Mouse (Mus musculus): ENCODE measurements around the gene Spin1. TPM values are rescaled to one million over a fixed set of nuclear protein-coding genes. Genes with fewer than 3 reads are reported as not detected.
"Not testable (repeated sequence)": the region's sequence is repeated elsewhere in the genome, so short reads cannot be mapped to it uniquely, and the experiment has no call there.

The Spin1 gene
- polyA plus RNA-seq, 1 experiment from 2014 or later, result 97.3 TPM

- no peak overlapping the region for H3K4me2 ChIP-seq (ENCODE audit: low read length)
- peaks cover 10% of the 10 kb centered on the region for H3K4me1 ChIP-seq (replicated peaks; ENCODE audit: control insufficient read depth, insufficient read depth, low read length)
- no peak overlapping the region for H3K4me3 ChIP-seq (ENCODE audit: low read depth, low read length)
- H3K27ac ChIP-seq (ENCODE audit: low read depth), result no peak overlapping the region
- H3K9me3 ChIP-seq (ENCODE audit: control insufficient read depth, low read length), result no peaks in the 10 kb centered on the region
- DNase-seq (ENCODE audit: low spot score), result no peak
- no peaks in the 10 kb centered on the region for H3K27me3 ChIP-seq (replicated peaks; ENCODE audit: control insufficient read depth, insufficient read depth, low read length)
- H3K36me3 ChIP-seq (ENCODE audit: control insufficient read depth, insufficient read depth, low read length), result no peaks in the 10 kb centered on the region
- no peak for ATAC-seq (replicated peaks; ENCODE audit: low FRiP score, low TSS enrichment, low read depth)
- H3K9ac ChIP-seq (ENCODE audit: low read length), result no peak overlapping the region
- WGBS, result 81% methylated on average over 16 of the region's 16 CpGs
These were observed 27.5 kb upstream of the Spin1 start for GRCm38 (mm10) chr13:51072917-51073843.

GRCm38 (mm10) chr13:51074081-51074680 lies 26.5 kb upstream of the Spin1 start:
- no peak overlapping the region for H3K4me2 ChIP-seq (ENCODE audit: low read length)
- ATAC-seq (replicated peaks; ENCODE audit: low FRiP score, low TSS enrichment, low read depth), result no peak
- H3K27me3 ChIP-seq (replicated peaks; ENCODE audit: control insufficient read depth, insufficient read depth, low read length), result no peaks in the 10 kb centered on the region
- H3K36me3 ChIP-seq (ENCODE audit: control insufficient read depth, insufficient read depth, low read length), result no peaks in the 10 kb centered on the region
- peaks cover 10% of the 10 kb centered on the region for H3K4me1 ChIP-seq (replicated peaks; ENCODE audit: control insufficient read depth, insufficient read depth, low read length)
- 73% methylated on average over 6 of the region's 6 CpGs for WGBS
- no peak for DNase-seq (ENCODE audit: low spot score)
- no peak overlapping the region for H3K9ac ChIP-seq (ENCODE audit: low read length)
- no peak overlapping the region for H3K4me3 ChIP-seq (ENCODE audit: low read depth, low read length)
- no peak overlapping the region for H3K27ac ChIP-seq (ENCODE audit: low read depth)
- no peaks in the 10 kb centered on the region for H3K9me3 ChIP-seq (ENCODE audit: control insufficient read depth, low read length)

- not testable (repeated sequence) for H3K9me3 ChIP-seq (ENCODE audit: control insufficient read depth, low read length); H3K9ac ChIP-seq (ENCODE audit: low read length); H3K4me3 ChIP-seq (ENCODE audit: low read depth, low read length); H3K4me1 ChIP-seq (replicated peaks; ENCODE audit: control insufficient read depth, insufficient read depth, low read length); DNase-seq (ENCODE audit: low spot score); H3K27me3 ChIP-seq (replicated peaks; ENCODE audit: control insufficient read depth, insufficient read depth, low read length); ATAC-seq (replicated peaks; ENCODE audit: low FRiP score, low TSS enrichment, low read depth); H3K4me2 ChIP-seq (ENCODE audit: low read length); H3K36me3 ChIP-seq (ENCODE audit: control insufficient read depth, insufficient read depth, low read length); H3K27ac ChIP-seq (ENCODE audit: low read depth)
- WGBS, result 89% methylated on average over 14 of the region's 14 CpGs
These were observed 24.5 kb upstream of the Spin1 start for GRCm38 (mm10) chr13:51076191-51076590.

DNA sequence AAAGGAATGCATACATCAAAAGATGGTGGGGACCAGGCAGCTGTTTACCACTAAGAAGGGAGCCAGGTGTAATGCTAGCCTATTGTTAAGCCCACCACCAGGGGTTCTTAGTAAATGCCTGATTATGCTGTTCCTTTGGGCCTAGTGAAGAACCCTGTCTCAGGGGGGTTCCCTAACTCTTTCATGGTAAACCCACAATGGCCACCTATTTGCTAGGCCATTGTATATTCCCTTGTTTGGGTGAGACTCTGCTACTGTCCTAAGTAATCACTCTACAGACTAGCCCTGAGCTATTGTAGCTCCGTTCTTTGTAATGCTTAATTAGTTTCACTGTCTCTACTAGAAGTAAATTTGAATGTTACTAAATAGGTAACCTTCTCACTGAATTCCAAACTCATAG lies 22.1 kb upstream of the Spin1 start:
- H3K4me3 ChIP-seq (ENCODE audit: low read depth, low read length); H3K36me3 ChIP-seq (ENCODE audit: control insufficient read depth, insufficient read depth, low read length); H3K27me3 ChIP-seq (replicated peaks; ENCODE audit: control insufficient read depth, insufficient read depth, low read length); ATAC-seq (replicated peaks; ENCODE audit: low FRiP score, low TSS enrichment, low read depth); H3K27ac ChIP-seq (ENCODE audit: low read depth); DNase-seq (ENCODE audit: low spot score); H3K9ac ChIP-seq (ENCODE audit: low read length); H3K4me1 ChIP-seq (replicated peaks; ENCODE audit: control insufficient read depth, insufficient read depth, low read length); H3K4me2 ChIP-seq (ENCODE audit: low read length); H3K9me3 ChIP-seq (ENCODE audit: control insufficient read depth, low read length): not testable (repeated sequence)
- 79% methylated on average over 1 of the region's 1 CpGs for WGBS

DNA sequence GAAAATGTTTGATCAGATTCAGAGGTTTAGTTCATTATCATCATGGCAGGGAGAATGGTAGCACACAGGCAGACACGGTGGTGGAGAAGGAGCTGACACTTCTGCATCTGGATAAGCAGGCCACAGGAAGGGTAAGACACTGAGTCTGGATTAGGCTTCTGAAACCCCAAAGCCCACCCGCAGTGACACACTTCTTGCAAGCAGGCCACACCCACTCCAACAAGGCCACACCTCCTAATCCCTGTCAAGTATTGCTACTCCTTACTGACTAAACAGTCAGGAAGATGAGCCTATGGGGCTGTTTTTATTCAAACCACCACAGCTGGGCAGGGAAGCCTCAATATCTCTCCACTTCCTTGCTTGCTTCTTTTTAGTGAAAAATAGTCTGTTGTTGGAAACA lies 19.9 kb upstream of the Spin1 start:
- WGBS, result 84% methylated on average over 2 of the region's 2 CpGs
- Histone ChIP-seq H3K9me3 (ENCODE audit: control insufficient read depth, low read length) (no peaks in the 10 kb centered on the region), H3K4me2 (ENCODE audit: low read length) (no peak overlapping the region), H3K9ac (ENCODE audit: low read length) (no peak overlapping the region), H3K4me3 (ENCODE audit: low read depth, low read length) (no peak overlapping the region), H3K27me3 (replicated peaks; ENCODE audit: control insufficient read depth, insufficient read depth, low read length) (no peaks in the 10 kb centered on the region), H3K27ac (ENCODE audit: low read depth) (no peak overlapping the region), H3K4me1 (replicated peaks; ENCODE audit: control insufficient read depth, insufficient read depth, low read length) (no peaks in the 10 kb centered on the region), H3K36me3 (ENCODE audit: control insufficient read depth, insufficient read depth, low read length) (no peaks in the 10 kb centered on the region)
- ATAC-seq (replicated peaks; ENCODE audit: low FRiP score, low TSS enrichment, low read depth) (no peak), DNase-seq (ENCODE audit: low spot score) (no peak)

DNA sequence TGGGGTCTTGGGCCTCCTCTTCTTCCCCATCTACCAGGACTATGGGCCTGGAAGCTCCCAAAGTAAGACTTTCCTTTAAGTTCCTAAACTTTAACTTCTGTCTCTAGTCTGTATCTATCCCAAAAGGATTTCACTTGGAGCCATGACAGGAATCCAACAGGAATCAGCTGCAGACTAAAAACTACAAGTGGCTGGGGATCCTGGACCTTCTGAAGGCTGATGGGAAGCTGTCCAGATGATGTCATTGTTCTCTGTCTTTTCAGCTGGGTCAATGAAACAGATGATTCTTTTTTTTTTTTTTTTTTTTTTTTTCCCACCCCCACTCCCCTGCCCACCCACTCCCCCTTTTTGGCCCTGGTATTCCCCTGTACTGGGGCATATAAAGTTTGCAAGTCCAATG lies 16.4 kb upstream of the Spin1 start:
- no peak for ATAC-seq (replicated peaks; ENCODE audit: low FRiP score, low TSS enrichment, low read depth)
- Histone ChIP-seq H3K4me2 (ENCODE audit: low read length) (no peak overlapping the region), H3K27ac (ENCODE audit: low read depth) (no peak overlapping the region), H3K9me3 (ENCODE audit: control insufficient read depth, low read length) (no peaks in the 10 kb centered on the region), H3K4me3 (ENCODE audit: low read depth, low read length) (no peak overlapping the region), H3K27me3 (replicated peaks; ENCODE audit: control insufficient read depth, insufficient read depth, low read length) (no peaks in the 10 kb centered on the region), H3K9ac (ENCODE audit: low read length) (no peak overlapping the region), H3K36me3 (ENCODE audit: control insufficient read depth, insufficient read depth, low read length) (no peaks in the 10 kb centered on the region), H3K4me1 (replicated peaks; ENCODE audit: control insufficient read depth, insufficient read depth, low read length) (no peaks in the 10 kb centered on the region)
- DNase-seq (ENCODE audit: low spot score), result no peak

DNA sequence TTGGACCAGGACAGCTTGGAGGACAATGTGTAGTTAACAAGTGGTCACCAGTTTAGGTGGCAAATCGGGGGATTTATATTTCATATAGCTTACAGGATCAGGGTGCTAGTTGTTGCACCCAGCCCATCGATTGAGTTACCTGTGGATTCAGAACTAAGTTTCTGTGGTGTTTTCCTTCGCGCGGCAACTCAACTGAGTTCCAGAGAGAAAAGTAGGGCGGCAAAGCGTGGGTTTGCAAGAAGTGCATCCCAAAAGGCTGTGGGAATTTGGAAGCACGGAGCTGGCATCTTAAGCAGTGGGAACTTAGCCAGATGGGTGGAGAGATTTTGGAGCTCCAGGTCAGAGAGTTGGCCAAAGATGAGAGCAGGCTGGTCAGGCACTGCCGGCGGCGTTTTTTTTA lies 14.7 kb upstream of the Spin1 start:
- peaks cover 8% of the 10 kb centered on the region; the same call in 1 of the 2 replicates for H3K4me1 ChIP-seq (replicated peaks; ENCODE audit: control insufficient read depth, insufficient read depth, low read length)
- H3K4me2 ChIP-seq (ENCODE audit: low read length), result no peak overlapping the region
- H3K27me3 ChIP-seq (replicated peaks; ENCODE audit: control insufficient read depth, insufficient read depth, low read length), result no peaks in the 10 kb centered on the region
- H3K9me3 ChIP-seq (ENCODE audit: control insufficient read depth, low read length), result no peaks in the 10 kb centered on the region
- no peak for DNase-seq (ENCODE audit: low spot score)
- H3K9ac ChIP-seq (ENCODE audit: low read length), result no peak overlapping the region
- 94% methylated on average over 11 of the region's 11 CpGs for WGBS
- no peaks in the 10 kb centered on the region for H3K36me3 ChIP-seq (ENCODE audit: control insufficient read depth, insufficient read depth, low read length)
- ATAC-seq (replicated peaks; ENCODE audit: low FRiP score, low TSS enrichment, low read depth), result no peak
- H3K4me3 ChIP-seq (ENCODE audit: low read depth, low read length), result no peak overlapping the region
- no peak overlapping the region for H3K27ac ChIP-seq (ENCODE audit: low read depth)

DNA sequence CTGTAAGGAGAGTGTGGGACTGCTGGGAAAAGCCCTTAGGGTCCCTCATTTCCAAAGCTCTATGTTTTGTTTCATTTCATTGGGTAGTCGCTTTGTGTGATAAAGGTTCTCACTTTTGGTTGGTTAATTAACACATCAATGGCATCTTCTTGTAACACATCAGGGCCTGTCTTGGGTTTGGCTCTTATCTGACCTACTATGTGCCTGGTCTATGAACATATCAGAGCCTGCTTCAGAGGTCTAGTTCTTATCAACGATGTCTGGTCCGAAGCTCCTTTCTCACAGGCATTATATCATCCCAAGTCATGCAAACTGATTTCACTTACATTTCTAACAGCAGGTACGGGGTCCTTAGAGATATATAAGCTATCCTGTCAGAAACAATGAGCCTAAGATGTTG lies 13.4 kb upstream of the Spin1 start:
- ATAC-seq (replicated peaks; ENCODE audit: low FRiP score, low TSS enrichment, low read depth) (no peak), DNase-seq (ENCODE audit: low spot score) (no peak)
- Histone ChIP-seq H3K36me3 (ENCODE audit: control insufficient read depth, insufficient read depth, low read length) (no peaks in the 10 kb centered on the region), H3K27me3 (replicated peaks; ENCODE audit: control insufficient read depth, insufficient read depth, low read length) (no peaks in the 10 kb centered on the region), H3K27ac (ENCODE audit: low read depth) (no peak overlapping the region), H3K4me3 (ENCODE audit: low read depth, low read length) (no peak overlapping the region), H3K9ac (ENCODE audit: low read length) (no peak overlapping the region), H3K4me2 (ENCODE audit: low read length) (no peak overlapping the region), H3K4me1 (replicated peaks; ENCODE audit: control insufficient read depth, insufficient read depth, low read length) (peaks cover 8% of the 10 kb centered on the region; the same call in 1 of the 2 replicates), H3K9me3 (ENCODE audit: control insufficient read depth, low read length) (no peaks in the 10 kb centered on the region)
- WGBS, result 86% methylated on average over 4 of the region's 4 CpGs

Data from intestine, embryonic 14.5 days (tissue).